7 mouse cellular contexts compared by ENCODE assay signal in genomic region chr3:152395350-152396277, GRCm38 (mm10). TPM values are rescaled to one million over a fixed set of nuclear protein-coding genes. Genes with fewer than 3 reads are reported as not detected.
DNase-seq lines count a peak whose midpoint lies in the region; ATAC-seq lines count a peak whose summit lies in the region.

Gene Zzz3 (plus strand): TSS chr3:152395473.

- DNase-seq in adrenal gland, postnatal 10 days: peak; percentile 96
- peak; percentile 94 for DNase-seq in embryonic facial prominence, embryonic 10.5 days (ENCODE audit: low spot score)
- peak; percentile 91 for DNase-seq in kidney, adult 11 months
- peak; percentile 93 for DNase-seq in limb, embryonic 10.5 days (ENCODE audit: low spot score)
- DNase-seq in spleen, adult 12 weeks (ENCODE audit: low spot score): peak; percentile 81

- H3K36me3 ChIP-seq in embryonic facial prominence, embryonic 10.5 days (replicated peaks): peaks cover 46% of the 10 kb centered on the region
- peaks cover 48% of the 10 kb centered on the region for H3K36me3 ChIP-seq in limb, embryonic 10.5 days
- peaks cover 15% of the 10 kb centered on the region for H3K36me3 ChIP-seq in midbrain, embryonic 13.5 days

- H3K27ac ChIP-seq in embryonic facial prominence, embryonic 10.5 days (replicated peaks): peak within 1 kb of the TSS; percentile 96
- H3K27ac ChIP-seq in limb, embryonic 10.5 days: peak within 1 kb of the TSS; percentile 99
- peak within 1 kb of the TSS; percentile 99 for H3K27ac ChIP-seq in midbrain, embryonic 13.5 days

- H3K27me3 ChIP-seq in embryonic facial prominence, embryonic 10.5 days (replicated peaks; ENCODE audit: low read depth, poor library complexity, severe bottlenecking): no peaks in the 10 kb centered on the region
- H3K27me3 ChIP-seq in limb, embryonic 10.5 days (ENCODE audit: low read depth, poor library complexity, severe bottlenecking): no peaks in the 10 kb centered on the region
- H3K27me3 ChIP-seq in midbrain, embryonic 13.5 days: no peaks in the 10 kb centered on the region

- ATAC-seq in granulocyte monocyte progenitor cell, adult 5-6 weeks (replicated peaks; ENCODE audit: poor library complexity, severe bottlenecking): peak; percentile 72
- peak; percentile 94 for ATAC-seq in midbrain, embryonic 13.5 days

- WGBS in embryonic facial prominence, embryonic 10.5 days: 2% methylated on average over 105 of the region's 108 CpGs
- WGBS in limb, embryonic 10.5 days: 1% methylated on average over 104 of the region's 108 CpGs
- under 1% methylated on average over 75 of the region's 108 CpGs for WGBS in midbrain, embryonic 13.5 days

- peaks cover 33% of the 10 kb centered on the region for H3K4me1 ChIP-seq in embryonic facial prominence, embryonic 10.5 days
- peaks cover 25% of the 10 kb centered on the region for H3K4me1 ChIP-seq in limb, embryonic 10.5 days
- H3K4me1 ChIP-seq in midbrain, embryonic 13.5 days (replicated peaks): peaks cover 29% of the 10 kb centered on the region

- peak within 1 kb of the TSS; percentile 88 for H3K9ac ChIP-seq in midbrain, embryonic 13.5 days (replicated peaks)

- H3K4me3 ChIP-seq in embryonic facial prominence, embryonic 10.5 days: peak within 1 kb of the TSS; percentile 90
- H3K4me3 ChIP-seq in limb, embryonic 10.5 days: peak within 1 kb of the TSS; percentile 81
- H3K4me3 ChIP-seq in midbrain, embryonic 13.5 days (replicated peaks): peak within 1 kb of the TSS; percentile 81

- peak within 1 kb of the TSS; percentile 83 for H3K4me2 ChIP-seq in midbrain, embryonic 13.5 days (replicated peaks)

- H3K9me3 ChIP-seq in embryonic facial prominence, embryonic 10.5 days: no peaks in the 10 kb centered on the region
- no peaks in the 10 kb centered on the region for H3K9me3 ChIP-seq in limb, embryonic 10.5 days (replicated peaks)
- no peaks in the 10 kb centered on the region for H3K9me3 ChIP-seq in midbrain, embryonic 13.5 days

RNA-seq across cellular contexts. Expression of gene Zzz3, which starts in this region (rescaled TPM):
- 10 to 100 TPM; 35.9 to 37.6 TPM for total RNA-seq in adrenal gland, postnatal 10 days (2021)
- 57.2 and 58.2 TPM in 2 replicates for polyA plus RNA-seq in embryonic facial prominence, embryonic 10.5 days (2016; fragmentation: Nextera tagmentation; extraction: Ambion mirVana)
- 40.1 and 47.2 TPM in 2 replicates for total RNA-seq in granulocyte monocyte progenitor cell, adult 5-6 weeks (2014; fragmentation: Nextera tagmentation)
- total RNA-seq in granulocyte monocyte progenitor cell, adult 5-6 weeks (2017): 57.0 and 58.4 TPM in 2 replicates
- 57.8 and 60.1 TPM in 2 replicates for polyA plus RNA-seq in limb, embryonic 10.5 days (2016; fragmentation: Nextera tagmentation; extraction: Ambion mirVana)
- polyA plus RNA-seq in midbrain, embryonic 13.5 days (2015; fragmentation: Nextera tagmentation; extraction: Ambion mirVana): 36.3 and 40.4 TPM in 2 replicates

Comparison
In these comparisons a context has a peak if more than half of its experiments do, and no peak if none do; other contexts are left out.
1. Peak in every context shown above with its lines: DNase-seq, ATAC-seq, H3K4me3 ChIP-seq and H3K27ac ChIP-seq.